Mouse (Mus musculus): ENCODE measurements at regions not wholly inside any gene's neighbourhood (a gene's known extent, or its start where the extent isn't known, plus 50 kb on each side); places are given as distances from the start of the nearest gene placed in this dataset.

- TF ChIP-seq POLR2A (IDR thresholded peaks at IDR 0.05; ENCODE audit: insufficient read depth, low read length) (no peak), CTCF (IDR thresholded peaks at IDR 0.05; ENCODE audit: low read depth, low read length) (no peak), EP300 (IDR thresholded peaks at IDR 0.05; ENCODE audit: insufficient read depth, low read depth, low read length) (no peak)
Observed at GRCm38 (mm10) chr1:72945750-72946102, 70.0 kb downstream of the Tnp1 start.

Data from ES-Bruce4 (cell line).